Mouse (Mus musculus) thymus, postnatal 4 days (tissue): ENCODE results near the gene Ncaph2.

Experiments used
- DNase-seq: peaks from one replicate; pipeline ENCODE4 v3.0.0; 2021

Ncaph2 gene

GRCm38 (mm10) chr15:89355241-89356187 is at the start of gene Ncaph2, which contains the start of gene Lmf2:
TSS of gene Ncaph2 (plus strand) at chr15:89355719.
TSS of gene Lmf2 (minus strand) at chr15:89355659.
- DNase-seq = peak; percentile 98

- no peak for DNase-seq
Measured at GRCm38 (mm10) chr15:89305966-89306365, 49.6 kb upstream of the Ncaph2 start.

- DNase-seq = no peak
Measured at GRCm38 (mm10) chr15:89307461-89307860, 48.1 kb upstream of the Ncaph2 start.

GRCm38 (mm10) chr15:89308406-89309139 is 46.9 kb upstream of the Ncaph2 start:
- DNase-seq = no peak

GRCm38 (mm10) chr15:89309962-89310498 is 45.5 kb upstream of the Ncaph2 start:
- DNase-seq = peak; percentile 81

- DNase-seq = no peak
Measured at GRCm38 (mm10) chr15:89313359-89313758, 42.2 kb upstream of the Ncaph2 start.

GRCm38 (mm10) chr15:89314107-89314506 is 41.4 kb upstream of the Ncaph2 start:
- DNase-seq = no peak

GRCm38 (mm10) chr15:89314511-89315189 is 40.9 kb upstream of the Ncaph2 start:
- DNase-seq = no peak

GRCm38 (mm10) chr15:89315190-89315731 is 40.3 kb upstream of the Ncaph2 start, which contains the start of gene Sbf1:
TSS of gene Sbf1 (minus strand) at chr15:89315311.
- peak; percentile 96 for DNase-seq

GRCm38 (mm10) chr15:89316146-89316545 is 39.4 kb upstream of the Ncaph2 start:
- DNase-seq = peak; percentile 70

GRCm38 (mm10) chr15:89321264-89321663 is 34.3 kb upstream of the Ncaph2 start:
- DNase-seq = no peak

- DNase-seq = no peak
Measured at GRCm38 (mm10) chr15:89322670-89323522, 32.6 kb upstream of the Ncaph2 start, which contains the start of gene Adm2. TSS of gene Adm2 (plus strand) at chr15:89322720.

- no peak for DNase-seq
Measured at GRCm38 (mm10) chr15:89323656-89324055, 31.9 kb upstream of the Ncaph2 start.

- no peak for DNase-seq
Measured at GRCm38 (mm10) chr15:89326441-89326840, 29.1 kb upstream of the Ncaph2 start.

GRCm38 (mm10) chr15:89334271-89334670 is 21.2 kb upstream of the Ncaph2 start, which contains the start of gene Miox:
TSS of gene Miox (plus strand) at chr15:89334398.
- DNase-seq = no peak

- DNase-seq = no peak
Measured at GRCm38 (mm10) chr15:89334774-89335537, 20.6 kb upstream of the Ncaph2 start.

- no peak for DNase-seq
Measured at GRCm38 (mm10) chr15:89336422-89336821, 19.1 kb upstream of the Ncaph2 start.

- DNase-seq = no peak
Measured at GRCm38 (mm10) chr15:89339696-89340095, 15.8 kb upstream of the Ncaph2 start.

GRCm38 (mm10) chr15:89340136-89340535 is 15.4 kb upstream of the Ncaph2 start:
- DNase-seq = no peak

GRCm38 (mm10) chr15:89341678-89342077 is 13.8 kb upstream of the Ncaph2 start:
- DNase-seq = no peak
